Mouse (Mus musculus) heart, embryonic 14.5 days (tissue): ENCODE measurements at regions not wholly inside any gene's neighbourhood (a gene's known extent, or its start where the extent isn't known, plus 50 kb on each side); places are given as distances from the start of the nearest gene placed in this dataset.
A peak's percentile ranks its signal among the peaks of the same experiment; 100 is the strongest.

Experiments used
- ATAC-seq: fragments of 200-750 bp; cut with Nextera tagmentation; 2 replicates; pipeline ENCODE4 v1.8.0; 2017; ENCODE audit warnings: low read depth, moderate TSS enrichment; ENCODE audit not compliant: insufficient number of reproducible peaks, insufficient read depth, low FRiP score
- H3K27ac ChIP-seq, 2 experiments: fragments of 200-500 bp in 1 of 2; fragments of 300-500 bp in 1 of 2; sonication (generic) in 1 of 2; replicated peaks in 1 of 2; 2 replicates each; pipeline ENCODE4 v1.5.1; 2012 to 2014; ENCODE audit warnings: low read depth in 2 of 2, low read length in 2 of 2, control low read depth in 1 of 2, mild to moderate bottlenecking in 1 of 2, mixed read lengths in 1 of 2; ENCODE audit not compliant: control insufficient read depth in 1 of 2, insufficient read depth in 1 of 2
- H3K27me3 ChIP-seq: fragments of 300-500 bp; sonication (generic); 2 replicates; pipeline ENCODE4 v1.6.1; 2014; ENCODE audit warnings: mild to moderate bottlenecking, low read length, control low read depth; ENCODE audit not compliant: control insufficient read depth, insufficient read depth
- H3K36me3 ChIP-seq: fragments of 300-500 bp; sonication (generic); 2 replicates; pipeline ENCODE4 v1.6.1; 2014; ENCODE audit warnings: mild to moderate bottlenecking, control low read depth, low read length, mixed read lengths; ENCODE audit not compliant: control insufficient read depth, insufficient read depth
- H3K4me1 ChIP-seq, 2 experiments: fragments of 200-500 bp in 1 of 2; fragments of 300-500 bp in 1 of 2; sonication (generic) in 1 of 2; 2 replicates each; pipeline ENCODE4 v1.6.1; 2012 to 2014; ENCODE audit warnings: low read length in 2 of 2, control low read depth in 1 of 2, mixed read lengths in 1 of 2; ENCODE audit not compliant: control insufficient read depth in 2 of 2, insufficient read depth in 2 of 2
- H3K4me2 ChIP-seq: fragments of 300-500 bp; sonication (generic); 2 replicates; pipeline ENCODE4 v1.6.1; 2014; ENCODE audit warnings: mild to moderate bottlenecking, low read length
- H3K4me3 ChIP-seq, 2 experiments: fragments of 200-500 bp in 1 of 2; fragments of 300-500 bp in 1 of 2; sonication (generic) in 1 of 2; 2 replicates each; pipeline ENCODE4 v1.5.1; 2012 to 2014; ENCODE audit warnings: low read length in 2 of 2, mild to moderate bottlenecking in 2 of 2, control low read depth in 1 of 2, low read depth in 1 of 2, moderate library complexity in 1 of 2; ENCODE audit not compliant: control insufficient read depth in 1 of 2, insufficient read depth in 1 of 2
- H3K9ac ChIP-seq: fragments of 300-500 bp; sonication (generic); 2 replicates; pipeline ENCODE4 v1.6.1; 2014; ENCODE audit warnings: mild to moderate bottlenecking, low read length
- H3K9me3 ChIP-seq: fragments of 300-500 bp; sonication (generic); 2 replicates; pipeline ENCODE4 v1.6.1; 2016; ENCODE audit warnings: low read length, control low read depth; ENCODE audit not compliant: control insufficient read depth
- WGBS: fragments of 180-500 bp; shearing (Covaris S2); extraction: QIAGEN DNeasy Blood & Tissue Kit; methylation state at CpG from one replicate; pipeline ENCODE4 v1.1.7; 2014; 5-methylcytosine and 5-hydroxymethylcytosine counted together

- no peak overlapping the region for H3K4me3 ChIP-seq
- H3K9me3 ChIP-seq: no peaks in the 10 kb centered on the region
- H3K27me3 ChIP-seq: no peaks in the 10 kb centered on the region
- no peak for ATAC-seq
- H3K9ac ChIP-seq: no peak overlapping the region; the same call in 1 of the 2 replicates
- no peak overlapping the region for H3K4me2 ChIP-seq
- no peaks in the 10 kb centered on the region for H3K36me3 ChIP-seq
- peaks cover 0 to 6% of the 10 kb centered on the region in 2 experiments; a peak in 2 of 4 replicates for H3K4me1 ChIP-seq
- WGBS: 44% methylated on average over 6 of the region's 6 CpGs
- no peak overlapping the region for H3K27ac ChIP-seq
Observed at GRCm38 (mm10) chr8:115544067-115544466, 163.5 kb downstream of the Maf start.

- Histone ChIP-seq H3K27me3 (no peaks in the 10 kb centered on the region), H3K4me3 (no peak overlapping the region), H3K27ac (no peak overlapping the region), H3K36me3 (no peaks in the 10 kb centered on the region), H3K9ac (no peak overlapping the region), H3K4me2 (no peak overlapping the region), H3K9me3 (no peaks in the 10 kb centered on the region), H3K4me1 (peaks cover 0 to 8% of the 10 kb centered on the region in 2 experiments; a peak in 2 of 4 replicates)
- ATAC-seq: no peak
- WGBS: 84% methylated on average over 3 of the region's 3 CpGs
Observed at GRCm38 (mm10) chr8:115542935-115543334, 164.7 kb downstream of the Maf start.

- Histone ChIP-seq H3K4me3 (no peak overlapping the region), H3K36me3 (no peaks in the 10 kb centered on the region), H3K4me2 (no peak overlapping the region), H3K27me3 (no peaks in the 10 kb centered on the region), H3K9ac (no peak overlapping the region), H3K9me3 (no peaks in the 10 kb centered on the region), H3K27ac (no peak overlapping the region), H3K4me1 (peaks cover 5 to 8% of the 10 kb centered on the region in 2 experiments; a peak in 2 of 4 replicates)
- 56% methylated on average over 9 of the region's 9 CpGs for WGBS
- 0 out of 2 replicates have a peak, but pooled peaks have one; percentile 43 for ATAC-seq
Observed at GRCm38 (mm10) chr8:115539600-115539999, 168.0 kb downstream of the Maf start.

GRCm38 (mm10) chr8:115538236-115538635, 169.4 kb downstream of the Maf start:
- H3K4me3 ChIP-seq: no peak overlapping the region
- H3K27me3 ChIP-seq: no peaks in the 10 kb centered on the region
- ATAC-seq: no peak
- no peak overlapping the region for H3K4me2 ChIP-seq
- H3K4me1 ChIP-seq: peaks cover 5 to 8% of the 10 kb centered on the region in 2 experiments; a peak in 2 of 4 replicates
- WGBS: 30% methylated on average over 4 of the region's 4 CpGs
- no peaks in the 10 kb centered on the region for H3K9me3 ChIP-seq
- no peak overlapping the region for H3K9ac ChIP-seq
- H3K36me3 ChIP-seq: no peaks in the 10 kb centered on the region
- H3K27ac ChIP-seq: no peak overlapping the region

- Histone ChIP-seq H3K4me2 (no peak overlapping the region), H3K4me1 (peaks cover 5 to 8% of the 10 kb centered on the region in 2 experiments; a peak in 2 of 4 replicates), H3K27ac (no peak overlapping the region), H3K9me3 (no peaks in the 10 kb centered on the region), H3K9ac (no peak overlapping the region), H3K4me3 (no peak overlapping the region), H3K36me3 (no peaks in the 10 kb centered on the region), H3K27me3 (no peaks in the 10 kb centered on the region)
- WGBS: 51% methylated on average over 5 of the region's 5 CpGs
- ATAC-seq: no peak
Observed at GRCm38 (mm10) chr8:115537761-115538160, 169.8 kb downstream of the Maf start.

GRCm38 (mm10) chr8:115536554-115537346, 170.8 kb downstream of the Maf start:
- no peak for ATAC-seq
- H3K27ac ChIP-seq: no peak overlapping the region
- H3K4me1 ChIP-seq: peaks cover 11 to 12% of the 10 kb centered on the region in 2 experiments
- no peaks in the 10 kb centered on the region for H3K27me3 ChIP-seq
- WGBS: 55% methylated on average over 19 of the region's 19 CpGs
- H3K4me3 ChIP-seq: no peak overlapping the region
- H3K4me2 ChIP-seq: no peak overlapping the region
- H3K36me3 ChIP-seq: no peaks in the 10 kb centered on the region
- no peak overlapping the region for H3K9ac ChIP-seq
- H3K9me3 ChIP-seq: no peaks in the 10 kb centered on the region

GRCm38 (mm10) chr8:115536001-115536400, 171.6 kb downstream of the Maf start:
- WGBS: 73% methylated on average over 8 of the region's 8 CpGs

More at GRCm38 (mm10) chr8:115536001-115536400, 171.6 kb downstream of the Maf start:
- H3K27me3 ChIP-seq: no peaks in the 10 kb centered on the region
- ATAC-seq: no peak
- H3K4me1 ChIP-seq: peaks cover 12 to 13% of the 10 kb centered on the region in 2 experiments
- H3K4me3 ChIP-seq: no peak overlapping the region
- H3K4me2 ChIP-seq: no peak overlapping the region
- H3K27ac ChIP-seq: no peak overlapping the region
- no peak overlapping the region for H3K9ac ChIP-seq
- no peaks in the 10 kb centered on the region for H3K9me3 ChIP-seq
- H3K36me3 ChIP-seq: no peaks in the 10 kb centered on the region
